Mouse (Mus musculus) layer of hippocampus, postnatal 14 days (tissue): Measurements from ENCODE around the gene Cmtr2. TPM values are rescaled to one million over a fixed set of nuclear protein-coding genes. Genes with fewer than 3 reads are reported as not detected.

Experiments
- DNase-seq, 2 experiments: peaks; one replicate each; pipeline ENCODE4 v3.0.0; 2021 to 2022; ENCODE audit warnings: low spot score in 2 of 2, mixed read lengths in 1 of 2
- total RNA-seq, 2 experiments: library from RNA; stranded (reverse); gene quantifications; 2 replicates each; pipeline ENCODE4 v1.2.3; 2021

Cmtr2 gene
- total RNA-seq, 2 experiments from 2014 or later: 6.1 TPM

DNA sequence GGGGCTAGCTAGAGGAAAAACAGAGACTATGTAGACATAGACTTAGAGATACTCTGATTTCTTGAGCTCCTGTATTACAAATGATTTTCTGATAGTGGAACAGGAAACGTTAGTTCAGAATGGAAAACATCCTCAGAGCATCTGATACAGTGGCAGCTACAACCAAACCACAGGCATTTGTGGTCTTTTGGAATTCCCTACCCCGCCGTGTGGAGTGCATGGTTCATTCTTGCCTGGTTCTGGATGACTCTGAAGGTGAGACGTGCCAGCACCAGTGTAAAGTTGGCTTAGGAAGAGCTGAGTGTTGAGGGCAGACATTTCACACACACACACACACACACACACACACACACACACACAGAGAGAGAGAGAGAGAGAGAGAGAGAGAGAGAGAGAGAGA, 38.5 kb downstream of the Cmtr2 start:
- no peak for DNase-seq

DNA sequence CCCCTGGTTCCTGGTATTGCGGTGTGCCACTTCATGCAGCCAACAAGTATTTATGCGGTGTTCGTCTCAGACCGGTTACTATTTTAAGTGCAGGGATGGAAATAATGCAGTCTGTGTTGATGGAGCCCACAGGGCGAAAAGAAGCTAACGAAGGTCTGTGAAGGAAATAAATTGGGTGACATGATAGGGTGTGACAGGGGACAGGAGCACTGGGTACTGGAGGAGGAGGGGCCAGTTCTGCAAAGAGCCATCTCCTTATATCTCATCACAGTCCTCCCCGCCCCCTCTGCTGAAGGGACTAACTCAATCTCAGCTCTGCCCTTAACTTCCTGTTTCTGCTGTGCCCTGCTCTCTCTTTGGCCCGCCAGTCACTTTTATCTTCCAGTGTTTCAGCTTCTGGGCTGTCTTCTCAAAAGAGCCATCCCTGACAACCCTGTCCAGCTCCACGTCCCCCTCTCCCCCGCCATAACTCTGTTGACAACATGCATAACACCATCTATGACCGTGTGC, 50.4 kb downstream of the Cmtr2 start:
- no peak for DNase-seq

DNA sequence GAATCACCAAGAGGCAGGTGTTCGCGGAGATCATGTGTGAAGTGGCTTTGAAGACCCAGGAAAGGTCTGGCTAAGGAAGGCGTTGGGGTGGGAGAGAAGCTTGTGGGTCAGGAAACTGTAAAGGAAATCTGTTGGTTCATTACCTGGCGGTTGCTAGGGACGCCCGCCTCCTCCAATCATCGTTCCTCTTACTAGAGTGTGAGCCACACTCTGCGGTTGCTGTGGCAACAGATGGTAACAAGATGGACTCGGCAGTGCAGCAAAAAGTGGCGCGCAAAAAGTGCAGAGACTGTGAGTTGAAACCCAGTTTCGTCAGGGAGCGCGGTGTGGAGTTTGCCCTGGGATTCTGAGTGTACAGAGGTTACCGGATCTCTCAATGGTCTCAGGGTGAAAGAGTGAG, 51.3 kb downstream of the Cmtr2 start, which contains the start of gene Hydin:
Hydin (plus strand) TSS at position 237 of the 400 bp plus-strand sequence.
- peak; percentile 82 for DNase-seq

DNA sequence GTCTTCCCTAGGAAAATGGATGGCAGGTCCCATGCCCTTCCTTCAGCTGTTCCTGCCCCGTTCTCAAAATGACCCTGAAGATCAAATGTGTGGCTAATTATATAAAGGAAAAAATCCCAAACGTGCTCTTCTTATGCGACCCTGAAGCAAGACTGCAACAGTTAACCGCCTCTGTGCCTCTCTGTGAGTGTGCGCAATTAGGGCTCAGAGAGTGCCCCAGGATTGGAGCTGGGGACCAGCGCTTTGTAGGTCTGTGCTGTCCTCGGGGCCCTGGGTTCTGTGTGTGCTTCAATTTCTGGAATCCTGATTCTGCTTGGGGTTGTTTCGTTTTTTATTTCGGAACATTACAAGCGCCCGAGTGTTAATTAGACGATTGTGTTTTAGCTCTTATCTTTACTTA, 51.8 kb downstream of the Cmtr2 start:
- DNase-seq: no peak

DNA sequence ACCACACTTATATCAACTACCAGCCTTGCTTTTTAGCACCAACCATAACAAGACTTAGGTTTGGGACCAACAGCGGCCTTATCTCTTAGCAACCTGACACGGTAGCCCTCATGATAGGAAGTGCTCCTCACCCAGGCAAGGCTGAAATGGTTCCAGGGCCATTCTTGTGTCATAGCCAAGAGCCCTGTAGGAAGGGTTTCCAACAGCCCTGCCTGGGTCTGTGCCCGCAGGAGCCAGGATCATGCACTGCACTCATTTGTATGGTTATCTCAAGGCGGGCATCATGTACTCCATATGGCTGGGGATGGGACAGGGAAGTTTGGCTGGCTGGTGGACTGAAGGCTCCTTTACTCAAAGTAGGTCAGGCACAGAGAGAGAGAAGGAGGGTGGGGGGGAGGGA, 55.2 kb downstream of the Cmtr2 start:
- DNase-seq: no peak

DNA sequence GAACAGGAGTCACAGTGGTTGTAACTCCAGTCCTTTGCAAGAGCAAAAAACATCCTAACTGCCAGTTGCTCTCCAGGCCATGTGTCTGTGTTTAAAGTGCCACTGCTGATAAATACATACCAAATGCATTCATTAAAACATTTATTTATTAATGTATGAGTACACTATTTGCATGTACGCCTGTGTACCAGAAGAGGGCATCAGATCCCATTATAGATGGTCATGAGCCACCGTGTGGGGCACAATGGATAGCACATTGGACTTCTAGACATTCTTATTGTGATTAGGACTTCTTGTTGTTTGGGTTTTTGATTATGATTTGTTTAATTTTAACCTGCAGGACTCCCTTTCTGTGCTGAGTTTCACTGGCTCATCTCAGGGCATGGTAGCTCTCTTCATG, 57.9 kb downstream of the Cmtr2 start:
- no peak for DNase-seq

Other genes with a start within 250 kb of the Cmtr2 start
- gene Tat, start 225.2 kb upstream of the Cmtr2 start, total RNA-seq: not detected
- gene Chst4, start 175.9 kb upstream of the Cmtr2 start, total RNA-seq: not detected
- 10 to 100 TPM; 22.4 to 24.6 TPM for gene Zfp612, start 135.9 kb upstream of the Cmtr2 start, total RNA-seq
- not detected for gene Gm21964, start 114.5 kb upstream of the Cmtr2 start, total RNA-seq
- gene Gm17720, start 112.9 kb upstream of the Cmtr2 start, total RNA-seq: not detected
- gene Calb2, start 47.5 kb upstream of the Cmtr2 start, total RNA-seq: 100 to 1,000 TPM in 1 of 2 experiments, 10 to 100 TPM in 1; 95.2 to 112 TPM
- 1 to 10 TPM in 1 of 2 experiments, under 1 TPM in 1; 0.60 to 1.3 TPM for gene Hydin, start 51.3 kb downstream of the Cmtr2 start, total RNA-seq